Mouse (Mus musculus) kidney, postnatal 10 days (tissue): ENCODE measurements around the gene Klrb1c.
"Not testable (repeated sequence)": the region's sequence is repeated elsewhere in the genome, so short reads cannot be mapped to it uniquely, and the experiment has no call there.

Experiments
- DNase-seq: peaks from one replicate; pipeline ENCODE4 v3.0.0; 2021; ENCODE audit warnings: mixed read lengths

Gene Klrb1c

GRCm38 (mm10) chr6:128797936-128798771 is 9.1 kb upstream of the Klrb1c start:
- no peak for DNase-seq

DNA sequence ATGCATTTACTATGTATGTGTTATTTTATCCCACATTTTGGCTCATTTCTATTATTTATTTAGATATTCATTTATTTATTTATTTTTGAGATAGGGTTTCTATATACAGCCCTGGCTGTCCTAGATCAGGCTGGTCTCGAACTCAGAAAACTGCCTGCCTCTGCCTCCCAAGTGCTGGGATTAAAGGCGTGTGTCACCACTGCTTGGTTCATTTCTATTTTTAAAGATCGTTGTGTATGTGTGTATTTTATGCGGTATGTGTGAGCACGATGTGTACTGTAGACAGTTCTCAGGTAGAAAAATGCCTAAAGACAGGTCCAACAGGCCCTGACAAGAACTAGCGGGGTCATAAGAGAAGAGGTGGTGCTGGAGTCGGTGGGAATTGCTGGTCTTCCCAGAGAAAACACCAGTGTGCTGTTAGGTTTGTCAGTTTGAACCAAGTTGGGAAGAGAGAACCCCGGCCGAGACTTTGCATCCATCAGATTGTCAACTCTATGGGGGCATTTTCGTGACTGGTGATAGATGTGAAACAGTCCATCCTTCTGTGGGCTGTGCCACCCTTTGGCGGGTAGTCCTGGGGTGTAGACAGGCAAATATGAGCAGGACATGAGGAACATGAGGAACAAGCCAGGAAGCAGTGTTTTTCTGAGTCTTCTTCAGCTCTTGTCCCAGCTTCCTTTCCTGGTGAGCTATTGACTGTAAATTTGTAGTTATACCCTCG is 8.3 kb upstream of the Klrb1c start:
- DNase-seq: no peak

DNA sequence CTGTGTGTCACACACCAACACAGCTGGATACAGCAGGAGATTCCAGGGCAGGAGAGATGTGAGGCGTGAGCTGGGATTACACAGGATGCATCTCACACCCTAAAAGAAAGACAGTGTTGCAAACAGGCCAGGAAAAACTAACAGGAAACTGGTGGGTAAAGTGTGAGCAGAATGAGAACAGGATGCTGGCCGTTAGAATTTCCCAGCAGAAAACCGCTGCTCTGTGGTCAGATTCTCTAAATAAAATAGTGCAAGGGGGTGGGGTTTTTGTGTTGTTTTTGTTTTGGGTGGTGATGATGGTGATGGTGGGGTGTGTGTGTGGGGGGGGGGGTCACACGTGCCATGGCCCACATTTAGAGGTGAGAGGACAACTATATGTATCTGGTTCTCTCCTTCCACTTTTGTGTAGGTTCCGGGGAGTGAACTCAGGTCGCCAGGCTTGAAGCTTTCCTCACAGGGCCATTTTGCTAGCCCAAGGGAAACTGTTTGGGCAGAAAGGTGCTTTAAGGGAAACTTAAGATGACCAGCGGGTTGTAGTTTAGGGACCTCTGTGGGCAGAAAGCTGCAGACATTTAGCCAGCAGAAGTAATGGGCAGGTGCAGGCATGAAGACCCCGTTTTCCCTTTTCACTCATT is 7.4 kb upstream of the Klrb1c start:
- DNase-seq: no peak

GRCm38 (mm10) chr6:128793734-128794133 is 4.7 kb upstream of the Klrb1c start:
- DNase-seq: no peak

- DNase-seq: not testable (repeated sequence)
These were observed 1.5 kb upstream of the Klrb1c start for GRCm38 (mm10) chr6:128790491-128790994.

GRCm38 (mm10) chr6:128788517-128788916 is 498 bp downstream of the Klrb1c start:
- no peak for DNase-seq

DNA sequence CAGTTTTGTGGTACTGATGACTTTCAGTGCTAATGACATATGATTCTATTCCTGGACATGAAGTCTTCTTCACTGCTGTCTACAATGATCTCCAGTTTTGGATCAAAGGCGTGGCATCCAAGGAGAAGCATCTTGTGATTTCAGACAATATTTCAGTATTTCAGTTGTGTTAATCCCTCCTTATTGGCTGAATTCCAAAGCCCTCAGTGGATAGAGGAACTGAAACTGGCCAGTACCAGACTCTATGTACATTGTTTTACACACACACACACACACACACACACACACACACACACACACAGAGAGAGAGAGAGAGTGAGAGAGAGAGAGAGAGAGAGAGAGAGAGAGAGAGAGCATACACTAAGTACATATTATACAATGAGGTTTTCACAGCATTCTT is 2.6 kb downstream of the Klrb1c start:
- not testable (repeated sequence) for DNase-seq

DNA sequence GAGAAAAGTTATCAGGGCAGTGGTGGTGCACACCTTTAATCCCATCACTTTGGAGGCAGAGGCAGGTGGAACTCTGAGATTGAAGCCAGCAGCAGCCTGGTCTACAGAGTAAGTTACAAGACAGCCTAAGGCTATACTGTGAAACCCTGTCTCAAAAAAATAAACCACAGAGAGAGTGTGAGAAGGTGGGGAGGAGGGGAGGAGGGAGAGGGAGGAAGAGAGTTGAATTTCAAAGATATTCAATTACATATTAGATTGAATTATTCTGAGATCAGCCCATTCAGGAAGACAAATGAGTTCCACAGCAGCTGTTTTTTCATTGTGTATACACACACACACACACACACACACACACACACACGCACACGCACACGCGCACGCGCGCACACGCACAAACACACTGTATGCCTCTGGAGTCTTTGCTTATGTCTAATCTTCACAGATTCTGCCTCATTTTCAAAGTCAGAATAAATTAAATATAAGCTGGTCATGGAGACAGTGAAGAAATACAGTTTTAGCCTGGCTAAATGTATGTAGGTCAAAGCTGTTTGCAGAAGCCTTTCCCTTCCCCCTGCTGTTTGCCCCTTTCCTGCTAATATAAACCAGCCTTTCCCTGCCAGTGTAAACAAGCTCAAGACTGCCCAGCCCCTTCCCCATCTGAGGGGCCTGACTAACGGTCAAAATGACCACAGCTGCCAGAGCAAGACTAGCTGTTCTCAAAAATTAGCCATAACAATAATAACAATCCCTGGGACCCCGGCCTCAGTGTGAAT is 19.3 kb downstream of the Klrb1c start:
- DNase-seq: no peak

GRCm38 (mm10) chr6:128768047-128768446 is 21.0 kb downstream of the Klrb1c start:
- no peak for DNase-seq

- DNase-seq: peak; percentile 70
These were observed 22.3 kb downstream of the Klrb1c start for GRCm38 (mm10) chr6:128766486-128767254.

DNA sequence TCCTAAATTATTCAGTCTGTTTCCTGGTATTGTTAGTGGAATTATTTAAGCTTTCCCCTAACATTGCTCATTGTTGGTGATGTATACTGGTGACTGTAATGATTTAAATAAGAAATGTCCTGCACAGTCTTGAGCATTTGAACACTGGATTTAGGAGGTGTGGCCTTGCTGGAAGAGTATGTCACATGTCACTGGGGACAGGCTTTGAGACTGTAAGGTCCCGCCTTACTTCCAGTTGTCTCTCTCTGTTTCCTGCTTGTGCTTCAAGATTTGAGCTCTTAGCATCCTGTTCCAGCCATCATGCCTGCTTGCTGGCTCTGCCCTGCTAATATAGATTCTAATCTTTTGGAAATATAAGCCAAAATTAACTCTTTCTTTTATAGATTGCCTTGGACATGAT is 23.8 kb downstream of the Klrb1c start:
- no peak for DNase-seq

GRCm38 (mm10) chr6:128764598-128764997 is 24.4 kb downstream of the Klrb1c start:
- no peak for DNase-seq

GRCm38 (mm10) chr6:128763736-128764523 is 25.1 kb downstream of the Klrb1c start:
- peak; percentile 95 for DNase-seq

GRCm38 (mm10) chr6:128762892-128763670 is 25.9 kb downstream of the Klrb1c start:
- DNase-seq: not testable (repeated sequence)

DNA sequence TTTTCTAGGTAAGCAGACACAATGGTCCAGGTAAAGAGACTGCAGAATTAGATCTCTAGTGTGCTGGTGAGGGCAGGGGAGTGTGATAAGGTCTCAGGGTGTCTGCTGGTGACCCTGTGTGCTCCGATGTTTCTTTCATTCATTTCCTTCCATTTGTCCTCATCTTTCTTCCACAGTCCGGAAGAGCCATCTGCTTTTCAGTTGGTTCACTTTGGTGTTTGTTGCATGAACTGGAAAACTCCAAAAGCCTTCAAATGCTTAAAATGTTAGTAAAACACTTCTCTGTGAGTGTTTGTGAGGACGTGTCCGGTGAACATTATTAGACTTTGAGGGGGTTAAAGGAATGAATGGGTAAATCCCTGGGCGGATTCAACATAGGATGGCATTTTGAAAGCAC is 27.9 kb downstream of the Klrb1c start:
- DNase-seq: no peak

- peak; percentile 88 for DNase-seq
These were observed 28.4 kb downstream of the Klrb1c start for GRCm38 (mm10) chr6:128760416-128761143.

GRCm38 (mm10) chr6:128760016-128760415 is 29.0 kb downstream of the Klrb1c start:
- DNase-seq: peak; percentile 94

- no peak for DNase-seq
These were observed 29.6 kb downstream of the Klrb1c start for GRCm38 (mm10) chr6:128759221-128759950.

DNA sequence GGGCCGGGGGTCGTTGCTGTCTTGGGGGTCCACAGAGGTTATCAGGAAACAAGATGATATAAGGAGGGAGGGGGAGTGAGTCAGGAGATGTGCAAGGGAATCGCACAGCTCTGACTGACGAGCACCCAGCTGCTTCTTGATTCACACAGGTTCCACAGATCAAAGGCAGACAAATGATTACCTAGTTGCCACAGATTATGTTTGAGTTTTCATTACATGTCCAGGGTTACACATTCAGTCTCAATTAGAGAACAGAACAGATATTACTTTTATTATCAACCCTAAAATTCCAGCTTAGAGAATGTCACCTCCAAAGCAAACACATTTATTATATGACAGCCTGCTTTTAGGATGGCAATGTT is 33.6 kb downstream of the Klrb1c start:
- DNase-seq: not testable (repeated sequence)
